Mouse (Mus musculus) ovary, postnatal 36 days (tissue): ENCODE measurements at regions not wholly inside any gene's neighbourhood (a gene's known extent, or its start where the extent isn't known, plus 50 kb on each side); places are given as distances from the start of the nearest gene placed in this dataset.

Source experiments
- DNase-seq: peaks from one replicate; pipeline ENCODE4 v3.0.0; 2022; ENCODE audit warnings: low spot score, mixed read lengths

GRCm38 (mm10) chr3:149357903-149358569, 367.7 kb upstream of the Adgrl2 start:
- no peak for DNase-seq

GRCm38 (mm10) chr3:149357121-149357520, 366.8 kb upstream of the Adgrl2 start:
- DNase-seq = no peak

- no peak for DNase-seq
These were observed 365.0 kb upstream of the Adgrl2 start for GRCm38 (mm10) chr3:149355362-149355761.

- no peak for DNase-seq
These were observed 363.6 kb upstream of the Adgrl2 start for GRCm38 (mm10) chr3:149353958-149354357.

- DNase-seq = no peak
These were observed 362.2 kb upstream of the Adgrl2 start for GRCm38 (mm10) chr3:149352546-149352945.

- no peak for DNase-seq
These were observed 359.4 kb upstream of the Adgrl2 start for GRCm38 (mm10) chr3:149349731-149350130.

- peak; percentile 54 for DNase-seq
These were observed 358.9 kb upstream of the Adgrl2 start for GRCm38 (mm10) chr3:149349211-149349697.

GRCm38 (mm10) chr3:149348459-149348971, 358.2 kb upstream of the Adgrl2 start:
- DNase-seq = no peak

GRCm38 (mm10) chr3:149347241-149347992, 357.1 kb upstream of the Adgrl2 start:
- DNase-seq = no peak

- no peak for DNase-seq
These were observed 352.2 kb upstream of the Adgrl2 start for GRCm38 (mm10) chr3:149342511-149342910.

GRCm38 (mm10) chr3:149339374-149339753, 349.0 kb upstream of the Adgrl2 start:
- DNase-seq = no peak

- no peak for DNase-seq
These were observed 348.5 kb upstream of the Adgrl2 start for GRCm38 (mm10) chr3:149338684-149339373.

- DNase-seq = no peak
These were observed 344.9 kb upstream of the Adgrl2 start for GRCm38 (mm10) chr3:149335259-149335658.

GRCm38 (mm10) chr3:149333607-149334006, 343.3 kb upstream of the Adgrl2 start:
- DNase-seq = no peak

- DNase-seq = no peak
These were observed 342.8 kb upstream of the Adgrl2 start for GRCm38 (mm10) chr3:149333131-149333530.

- DNase-seq = no peak
These were observed 341.8 kb upstream of the Adgrl2 start for GRCm38 (mm10) chr3:149332105-149332504.

- no peak for DNase-seq
These were observed 341.1 kb upstream of the Adgrl2 start for GRCm38 (mm10) chr3:149331251-149331960.

GRCm38 (mm10) chr3:149330716-149331115, 340.4 kb upstream of the Adgrl2 start:
- DNase-seq = no peak

- DNase-seq = no peak
These were observed 339.7 kb upstream of the Adgrl2 start for GRCm38 (mm10) chr3:149330041-149330440.

GRCm38 (mm10) chr3:149329615-149330014, 339.3 kb upstream of the Adgrl2 start:
- no peak for DNase-seq

GRCm38 (mm10) chr3:149326664-149327063, 336.3 kb upstream of the Adgrl2 start:
- DNase-seq = no peak

GRCm38 (mm10) chr3:149324088-149324487, 333.7 kb upstream of the Adgrl2 start:
- DNase-seq = no peak
